7 mouse cellular contexts compared by ENCODE assay signal in the genomic region with DNA sequence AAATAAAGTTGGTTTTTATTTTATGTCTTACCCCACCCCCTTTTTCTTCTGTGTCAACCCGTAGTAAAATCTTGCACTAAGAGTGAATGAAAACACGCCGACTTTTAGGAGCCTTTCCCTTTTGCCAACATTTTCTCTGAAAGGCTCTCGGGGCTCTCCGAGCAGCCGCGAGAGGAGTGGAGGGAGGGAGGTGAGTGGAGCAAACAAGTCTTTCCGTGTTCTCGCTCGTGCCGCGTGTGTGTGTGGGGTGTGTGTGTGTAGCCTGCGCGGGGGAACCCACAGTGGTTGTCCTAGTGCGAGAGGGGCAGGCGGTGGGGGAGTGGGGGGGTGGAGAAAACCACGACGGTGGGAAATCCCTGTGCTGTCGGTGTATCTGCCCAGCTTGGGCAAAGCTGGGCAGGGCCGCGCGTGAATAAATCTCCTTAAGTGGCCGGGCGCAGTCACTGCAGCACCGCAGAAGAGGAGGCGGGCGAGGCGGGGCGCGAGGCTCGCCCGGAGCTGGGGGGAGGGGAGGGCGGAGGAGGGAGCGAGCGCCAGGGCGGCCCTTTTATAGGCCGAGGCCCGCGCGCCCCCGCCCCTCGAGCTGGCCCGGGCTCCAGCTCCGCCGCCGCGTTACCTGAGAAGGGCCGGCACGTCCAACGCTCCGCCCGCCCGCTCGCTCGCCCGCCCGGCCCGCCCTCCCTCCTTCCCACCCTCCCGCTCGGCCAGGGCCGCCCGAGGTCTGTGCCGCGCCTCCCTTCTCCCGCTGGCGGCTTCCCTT. TPM values are rescaled to one million over a fixed set of nuclear protein-coding genes. Genes with fewer than 3 reads are reported as not detected.
DNase-seq lines count a peak whose midpoint lies in the region; ATAC-seq lines count a peak whose summit lies in the region.

No protein-coding gene starts in this region.

- intact Hi-C loops in gastrocnemius, postnatal 14 days (cut with DNase I; ENCODE audit: low total_unique reads) = no loop called here
- intact Hi-C loops in left cerebral cortex, postnatal 14 days (cut with DNase I) = loop anchor here (5.0 kb wide), 3 partner anchors 99 to 559 kb away; no protein-coding TSS in a partner anchor

- peak; percentile 55 for ATAC-seq in inflammation-experienced regulatory T-cells, adult 6 months

- DNase-seq in adrenal gland, adult 2 months = peak; percentile 97
- DNase-seq in embryo, embryonic 10.5 days (ENCODE audit: low spot score) = peak; percentile 96
- peak; percentile 96 for DNase-seq in gastrocnemius, postnatal 14 days
- peak; percentile 87 to 90 for DNase-seq in left cerebral cortex, postnatal 14 days (ENCODE audit: low spot score in 2 of 2)
- DNase-seq in mesoderm, embryonic 11.5 days (ENCODE audit: low read depth, low spot score) = peak; percentile 94
- peak; percentile 93 for DNase-seq in skeletal muscle tissue, adult 2 months (ENCODE audit: low read depth, low spot score)

RNA-seq across cellular contexts. Expression of a gene that starts 0.8 kb away (rescaled TPM):
- 10 to 100 TPM; 18.8 to 24.4 TPM for total RNA-seq in adrenal gland, adult 2 months (2021)
- 2.2 TPM in 2 replicates for polyA plus RNA-seq in adrenal gland, adult 2 months (2012; rRNA removed)
- total RNA-seq in gastrocnemius, postnatal 14 days (2021) = 10 to 100 TPM; 36.3 to 40.9 TPM
- 10 to 100 TPM; 10.9 to 17.8 (median 14.3) TPM for polyA plus RNA-seq in inflammation-experienced regulatory T-cells, adult 6 months (2017; shearing (Covaris generic))
- total RNA-seq in left cerebral cortex, postnatal 14 days (2021) = 10 to 100 TPM; 40.9 to 43.3 TPM

Comparison
In these comparisons a context has a peak if more than half of its experiments do, and no peak if none do; other contexts are left out.
1. Peak in every context shown above with its lines: DNase-seq and ATAC-seq.